Mouse (Mus musculus) G1E (cell line): ENCODE data around the gene Gsx1.

Experiments
- CTCF ChIP-seq: IDR thresholded peaks from 2 replicates; pipeline ENCODE4 v1.5.1; 2012; ENCODE audit warnings: low read depth, low read length, inconsistent platforms, mixed read lengths
- GATA1 ChIP-seq: IDR thresholded peaks from 2 replicates; pipeline ENCODE4 v1.6.1; 2012; ENCODE audit warnings: borderline replicate concordance, low read length, inconsistent platforms, mixed read lengths
- GATA2 ChIP-seq: IDR thresholded peaks from 2 replicates; pipeline ENCODE4 v1.6.1; 2012; ENCODE audit warnings: low read depth, low read length, inconsistent platforms, borderline replicate concordance
- POLR2AphosphoS5 ChIP-seq: IDR thresholded peaks from 2 replicates; pipeline ENCODE4 v1.6.1; 2012; ENCODE audit warnings: low read depth, low read length, inconsistent platforms; ENCODE audit not compliant: insufficient replicate concordance
- TAL1 ChIP-seq: conservative IDR thresholded peaks from 2 replicates; pipeline ENCODE4 v1.6.1; 2012; ENCODE audit warnings: low read depth, low read length, inconsistent platforms, mixed read lengths

- no peak for TF ChIP-seq POLR2AphosphoS5
- TF ChIP-seq CTCF: no peak
- no peak for TF ChIP-seq GATA1
- TF ChIP-seq TAL1: no peak
- TF ChIP-seq GATA2: no peak
These were observed 33.6 kb upstream of the Gsx1 start for GRCm38 (mm10) chr5:147154806-147155371.
